Mouse (Mus musculus) layer of hippocampus, adult 6 months (tissue): ENCODE data around the gene Tfam. TPM values are rescaled to one million over a fixed set of nuclear protein-coding genes. Genes with fewer than 3 reads are reported as not detected.

Experiments used
- long read RNA-seq, 2 experiments: library from polyadenylated mRNA; unstranded; transcript quantifications; one replicate each; pipeline ENCODE4 v2.0.0; 2019 to 2020
- polyA plus RNA-seq: library from polyadenylated mRNA; unstranded; fragments of <200 nt; fragmentation: Nextera tagmentation; gene quantifications from 2 replicates; pipeline ENCODE4 v1.2.3, GENCODE M21; 2021

Gene Tfam
- polyA plus RNA-seq = 15.4 and 16.9 TPM in 2 replicates
- long read RNA-seq, experiment 1, full-length matches to known transcripts = 33 of 50 reads
- long read RNA-seq, experiment 1, partial matches to known transcripts = 7 of 50 reads
- long read RNA-seq, experiment 1, other reads (novel, unspliced or antisense) = 10 of 50 reads
- long read RNA-seq, experiment 2, full-length matches to known transcripts = 105 of 116 reads
- long read RNA-seq, experiment 2, partial matches to known transcripts = 1 of 116 reads
- long read RNA-seq, experiment 2, other reads (novel, unspliced or antisense) = 10 of 116 reads

GRCm38 (mm10) chr10:71238240-71238554 lies at the start of gene Tfam:
Gene Tfam (minus strand): TSS chr10:71238280.

GRCm38 (mm10) chr10:71285126-71285580 lies 47.1 kb upstream of the Tfam start, which contains the start of gene Ube2d1:
Gene Ube2d1 (minus strand): TSS chr10:71285262.

Other genes with a start within 250 kb of the Tfam start
- gene Bicc1, start 78.6 kb downstream of the Tfam start, polyA plus RNA-seq = 1.3 and 1.4 TPM in 2 replicates
- 21.3 and 35.6 TPM in 2 replicates for gene Ube2d1, start 47.0 kb upstream of the Tfam start, polyA plus RNA-seq
- 539 and 552 TPM in 2 replicates for gene Cisd1, start 106.7 kb upstream of the Tfam start, polyA plus RNA-seq
- 4.7 and 5.3 TPM in 2 replicates for gene Ipmk, start 109.5 kb upstream of the Tfam start, polyA plus RNA-seq